Mouse (Mus musculus): ENCODE measurements around the gene Ubald1.

Gene Ubald1

GRCm38 (mm10) chr16:4871926-4872325 is 8.2 kb downstream of the Ubald1 start:
- no peak for DNase-seq (ENCODE audit: low read depth, low spot score)

- DNase-seq (ENCODE audit: low read depth, low spot score), result no peak
Observed at GRCm38 (mm10) chr16:4870490-4870889, 9.6 kb downstream of the Ubald1 start.

- no peak for DNase-seq (ENCODE audit: low read depth, low spot score)
Observed at GRCm38 (mm10) chr16:4866101-4866695, 13.9 kb downstream of the Ubald1 start.

- no peak for DNase-seq (ENCODE audit: low read depth, low spot score)
Observed at GRCm38 (mm10) chr16:4863742-4864141, 16.4 kb downstream of the Ubald1 start.

- no peak for DNase-seq (ENCODE audit: low read depth, low spot score)
Observed at GRCm38 (mm10) chr16:4862863-4863483, 17.1 kb downstream of the Ubald1 start.

- no peak for DNase-seq (ENCODE audit: low read depth, low spot score)
Observed at GRCm38 (mm10) chr16:4861392-4861791, 18.7 kb downstream of the Ubald1 start.

GRCm38 (mm10) chr16:4855046-4855650 is 25.0 kb downstream of the Ubald1 start:
- DNase-seq (ENCODE audit: low read depth, low spot score), result no peak

- no peak for DNase-seq (ENCODE audit: low read depth, low spot score)
Observed at GRCm38 (mm10) chr16:4850938-4851628, 29.0 kb downstream of the Ubald1 start.

GRCm38 (mm10) chr16:4850361-4850760 is 29.8 kb downstream of the Ubald1 start:
- DNase-seq (ENCODE audit: low read depth, low spot score), result no peak

GRCm38 (mm10) chr16:4848090-4848489 is 32.0 kb downstream of the Ubald1 start:
- no peak for DNase-seq (ENCODE audit: low read depth, low spot score)

GRCm38 (mm10) chr16:4847041-4847440 is 33.1 kb downstream of the Ubald1 start:
- no peak for DNase-seq (ENCODE audit: low read depth, low spot score)

GRCm38 (mm10) chr16:4840231-4840630 is 39.9 kb downstream of the Ubald1 start:
- DNase-seq (ENCODE audit: low read depth, low spot score), result no peak

GRCm38 (mm10) chr16:4839552-4839951 is 40.6 kb downstream of the Ubald1 start:
- DNase-seq (ENCODE audit: low read depth, low spot score), result no peak

- no peak for DNase-seq (ENCODE audit: low read depth, low spot score)
Observed at GRCm38 (mm10) chr16:4837631-4838030, 42.5 kb downstream of the Ubald1 start.

GRCm38 (mm10) chr16:4835191-4835590 is 44.9 kb downstream of the Ubald1 start, which contains the start of gene 4930562C15Rik:
TSS of gene 4930562C15Rik (plus strand) at chr16:4835416.
- DNase-seq (ENCODE audit: low read depth, low spot score), result no peak

GRCm38 (mm10) chr16:4833858-4834257 is 46.3 kb downstream of the Ubald1 start:
- no peak for DNase-seq (ENCODE audit: low read depth, low spot score)

GRCm38 (mm10) chr16:4831650-4832419 is 48.3 kb downstream of the Ubald1 start:
- DNase-seq (ENCODE audit: low read depth, low spot score), result no peak

GRCm38 (mm10) chr16:4829271-4829900 is 50.7 kb downstream of the Ubald1 start:
- DNase-seq (ENCODE audit: low read depth, low spot score), result no peak

- no peak for DNase-seq (ENCODE audit: low read depth, low spot score)
Observed at GRCm38 (mm10) chr16:4827639-4828038, 52.5 kb downstream of the Ubald1 start.
